Mouse (Mus musculus) adrenal gland, adult 2 months (tissue): Measurements from ENCODE around the gene Cs. TPM values are rescaled to one million over a fixed set of nuclear protein-coding genes. Genes with fewer than 3 reads are reported as not detected.
"Not testable (repeated sequence)": the region's sequence is repeated elsewhere in the genome, so short reads cannot be mapped to it uniquely, and the experiment has no call there.

Source experiments
- DNase-seq: peaks from one replicate; pipeline ENCODE4 v3.0.0; 2021
- polyA plus RNA-seq: library from polyadenylated mRNA; depleted of rRNA; stranded (reverse); fragments of >200 nt; gene quantifications from 2 replicates; pipeline ENCODE4 v1.2.3, GENCODE M21; 2012
- total RNA-seq, 2 experiments: library from RNA; stranded (reverse); gene quantifications; 2 replicates each; pipeline ENCODE4 v1.2.3; 2021

The Cs gene
- total and polyA plus RNA-seq, 3 experiments = 315 to 444 (median 391) TPM

GRCm38 (mm10) chr10:128332358-128333249, 4.9 kb upstream of the Cs start:
- DNase-seq = not testable (repeated sequence)

- peak; percentile 73 for DNase-seq
Measured at GRCm38 (mm10) chr10:128335582-128335981, 2.0 kb upstream of the Cs start.

- DNase-seq = no peak
Measured at GRCm38 (mm10) chr10:128336195-128336594, 1.3 kb upstream of the Cs start.

GRCm38 (mm10) chr10:128336597-128336996, 937 bp upstream of the Cs start:
- DNase-seq = no peak

GRCm38 (mm10) chr10:128338415-128338814, 881 bp downstream of the Cs start:
- no peak for DNase-seq

GRCm38 (mm10) chr10:128338948-128339347, 1.4 kb downstream of the Cs start:
- DNase-seq = no peak

- DNase-seq = no peak
Measured at GRCm38 (mm10) chr10:128340257-128340656, 2.7 kb downstream of the Cs start.

- DNase-seq = no peak
Measured at GRCm38 (mm10) chr10:128343436-128343835, 5.9 kb downstream of the Cs start.

GRCm38 (mm10) chr10:128344568-128345275, 7.2 kb downstream of the Cs start:
- DNase-seq = peak; percentile 92

- DNase-seq = no peak
Measured at GRCm38 (mm10) chr10:128347541-128347940, 10.0 kb downstream of the Cs start.

GRCm38 (mm10) chr10:128358796-128359195, 21.3 kb downstream of the Cs start:
- peak; percentile 69 for DNase-seq

GRCm38 (mm10) chr10:128359226-128359625, 21.7 kb downstream of the Cs start:
- peak; percentile 76 for DNase-seq

GRCm38 (mm10) chr10:128361836-128362235, 24.3 kb downstream of the Cs start:
- no peak for DNase-seq

GRCm38 (mm10) chr10:128362568-128362967, 25.0 kb downstream of the Cs start:
- DNase-seq = peak; percentile 62

GRCm38 (mm10) chr10:128367899-128368401, 30.4 kb downstream of the Cs start:
- DNase-seq = no peak

GRCm38 (mm10) chr10:128368402-128369217, 31.1 kb downstream of the Cs start, which contains the start of gene Coq10a:
Gene Coq10a (minus strand): TSS chr10:128368997.
- DNase-seq = peak; percentile 96

GRCm38 (mm10) chr10:128369218-128369543, 31.6 kb downstream of the Cs start:
- no peak for DNase-seq

- DNase-seq = no peak
Measured at GRCm38 (mm10) chr10:128369599-128369998, 32.1 kb downstream of the Cs start.

GRCm38 (mm10) chr10:128370021-128370420, 32.5 kb downstream of the Cs start:
- DNase-seq = no peak

- no peak for DNase-seq
Measured at GRCm38 (mm10) chr10:128370601-128371000, 33.1 kb downstream of the Cs start.

GRCm38 (mm10) chr10:128372142-128372541, 34.6 kb downstream of the Cs start:
- DNase-seq = no peak
